Mouse (Mus musculus) spleen, adult 12 weeks (tissue): Measurements from ENCODE around the gene Nbea.

Experiments used
- DNase-seq: peaks from one replicate; pipeline ENCODE4 v3.0.0; 2022; ENCODE audit warnings: low spot score

The Nbea gene

DNA sequence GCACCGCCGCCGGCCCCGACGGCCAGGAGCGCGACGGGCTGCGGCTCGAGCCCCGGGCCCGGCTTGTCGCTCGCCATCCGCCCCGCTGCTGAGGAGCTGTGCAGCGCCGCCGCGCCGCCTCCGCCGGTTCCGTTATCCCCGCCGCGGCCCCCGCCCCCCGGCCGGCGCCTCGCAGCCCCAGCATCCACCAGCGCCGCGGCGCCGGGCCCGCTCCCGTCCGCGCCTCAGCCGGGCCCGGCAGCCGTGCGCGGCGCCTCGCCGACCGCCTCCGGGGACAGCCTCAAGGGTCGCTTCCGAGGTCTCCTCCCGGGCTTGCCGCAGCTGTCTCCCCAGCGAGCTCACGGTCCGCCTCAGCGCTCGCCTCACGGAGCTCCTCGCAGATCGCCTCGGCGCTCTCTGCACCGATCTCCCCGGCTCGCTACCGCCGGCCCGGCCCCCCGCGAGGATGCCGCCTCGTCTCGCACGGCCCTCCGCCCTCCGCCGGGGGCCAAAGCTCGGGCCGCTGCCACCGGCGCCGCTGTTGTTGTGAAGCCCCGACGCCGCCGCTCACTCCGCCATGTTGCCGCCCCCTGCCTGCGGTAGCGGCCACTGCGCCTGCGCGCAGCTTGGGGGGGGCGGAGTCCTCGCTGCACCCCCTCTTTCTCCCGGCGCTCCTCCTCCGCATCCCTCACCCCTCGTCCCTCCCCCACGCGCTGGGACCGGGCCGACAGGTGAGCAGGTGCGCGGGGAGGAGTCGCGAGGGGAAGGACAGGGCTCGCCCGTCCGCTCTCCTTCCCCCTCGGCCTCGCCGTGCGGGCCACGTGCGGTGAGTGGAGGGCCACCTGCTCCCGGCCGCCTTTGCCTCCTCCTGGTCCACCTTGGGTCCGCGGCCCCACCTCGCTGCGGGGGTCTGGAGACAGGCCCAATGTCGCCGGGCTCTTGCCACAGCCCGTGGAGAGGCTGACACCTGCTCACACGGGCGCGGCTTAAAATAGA, at the start of gene Nbea:
Gene Nbea (minus strand): TSS at position 543 of the 975 bp plus-strand sequence.
- no peak for DNase-seq

DNA sequence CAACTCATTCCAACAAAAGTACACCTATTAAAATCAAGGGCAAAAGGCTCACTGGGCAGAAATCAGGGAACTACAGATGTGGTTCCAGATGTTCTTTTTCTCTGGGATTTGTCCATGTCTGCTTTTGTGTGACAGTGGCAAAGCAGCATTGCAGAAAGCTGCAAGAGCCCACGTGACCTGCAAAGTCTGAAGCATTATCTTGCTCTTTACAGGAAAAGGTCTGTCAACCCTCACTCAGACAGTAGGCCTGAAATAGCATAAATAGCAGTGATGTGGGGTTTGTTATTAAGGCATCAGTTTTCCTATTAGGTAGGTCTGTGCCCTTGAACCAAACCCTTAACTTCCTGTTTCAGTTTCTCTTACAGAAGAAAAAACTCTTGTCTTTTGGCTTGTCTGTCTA, 45.8 kb upstream of the Nbea start:
- no peak for DNase-seq

DNA sequence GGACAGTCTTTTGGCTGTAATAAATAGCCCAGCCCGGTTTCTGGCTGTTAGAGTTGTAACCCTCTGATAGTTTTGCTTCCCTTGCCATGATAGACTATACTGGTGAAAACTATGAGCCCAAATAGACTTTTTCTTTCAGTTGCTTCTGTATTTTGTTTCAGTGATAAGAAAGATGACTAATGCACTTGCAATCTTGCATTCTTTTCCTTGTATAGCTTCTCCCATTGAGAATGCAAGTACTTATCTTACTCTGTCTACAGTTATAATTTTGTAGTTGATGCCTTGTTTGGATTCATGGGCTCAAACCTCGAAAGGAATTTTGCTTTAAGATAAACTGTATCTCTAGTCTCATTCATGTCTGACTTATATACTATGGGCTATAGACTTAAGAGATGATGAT, 32.5 kb upstream of the Nbea start:
- no peak for DNase-seq

DNA sequence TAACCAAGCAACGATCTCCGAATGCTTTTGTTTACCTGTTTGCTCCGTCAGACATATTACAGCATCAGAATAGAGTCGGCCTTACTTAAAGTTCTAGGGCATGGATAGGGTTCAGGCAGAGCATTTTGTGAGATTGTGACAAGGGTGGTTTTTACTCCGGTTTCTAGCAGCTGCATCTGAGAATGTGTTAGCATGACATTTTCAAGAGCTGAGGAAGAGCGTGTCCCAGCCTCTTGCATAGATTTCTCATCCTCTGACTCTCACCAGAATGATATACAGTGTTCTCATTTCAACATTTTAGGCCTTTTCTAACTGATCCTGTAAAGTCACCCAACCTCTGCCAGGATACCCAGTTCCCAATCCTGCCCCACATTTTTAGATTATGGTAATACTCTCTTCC, 20.5 kb upstream of the Nbea start:
- DNase-seq, result no peak

DNA sequence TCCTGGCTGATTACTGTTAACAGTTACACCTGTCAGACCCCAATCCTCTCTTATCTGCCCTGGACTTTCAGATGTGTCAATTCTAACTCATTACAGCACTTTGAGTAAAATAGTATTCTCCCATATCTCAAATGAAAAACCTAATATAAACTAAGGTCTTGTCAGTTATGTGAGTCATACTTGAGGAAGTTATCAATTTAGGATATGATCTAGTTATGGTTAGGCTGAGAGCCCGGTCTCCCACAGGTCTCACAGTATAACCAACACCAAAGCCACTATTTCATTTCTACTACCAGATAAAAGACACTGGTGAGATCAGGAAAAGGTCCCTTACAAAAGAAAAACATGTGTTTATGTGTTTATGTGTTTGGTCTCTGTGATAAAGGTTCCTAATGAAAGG, 4.7 kb upstream of the Nbea start:
- no peak for DNase-seq

DNA sequence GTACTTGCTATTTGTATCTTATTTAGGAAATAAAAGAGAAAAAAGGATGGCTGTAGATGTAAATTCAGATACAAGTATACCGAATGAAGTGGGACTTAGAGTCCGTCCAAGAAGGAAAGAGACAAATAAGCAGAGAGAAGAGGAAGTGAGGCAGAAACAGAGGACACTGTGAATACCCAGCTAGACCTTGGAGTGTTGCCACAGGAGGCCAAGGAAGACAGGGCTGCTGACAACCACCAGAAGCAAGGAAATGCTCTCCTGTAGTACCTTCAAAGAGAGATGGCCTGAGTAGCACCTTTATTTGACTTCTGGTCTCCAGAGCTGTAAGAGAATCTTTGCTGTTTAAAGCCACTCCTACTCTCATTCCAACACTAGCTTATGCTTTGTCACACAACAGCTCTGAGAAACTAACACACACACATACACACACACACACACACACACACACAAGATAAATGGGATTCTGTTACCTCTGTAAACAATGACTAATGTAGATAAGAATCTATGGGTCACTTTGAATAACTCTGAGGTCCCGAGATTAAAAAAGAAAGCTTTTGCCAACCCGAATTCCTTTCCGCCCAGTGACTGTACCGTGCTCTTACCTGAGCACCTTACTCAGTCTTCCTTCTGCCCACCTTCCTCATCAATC, 3.8 kb upstream of the Nbea start:
- DNase-seq, result no peak

DNA sequence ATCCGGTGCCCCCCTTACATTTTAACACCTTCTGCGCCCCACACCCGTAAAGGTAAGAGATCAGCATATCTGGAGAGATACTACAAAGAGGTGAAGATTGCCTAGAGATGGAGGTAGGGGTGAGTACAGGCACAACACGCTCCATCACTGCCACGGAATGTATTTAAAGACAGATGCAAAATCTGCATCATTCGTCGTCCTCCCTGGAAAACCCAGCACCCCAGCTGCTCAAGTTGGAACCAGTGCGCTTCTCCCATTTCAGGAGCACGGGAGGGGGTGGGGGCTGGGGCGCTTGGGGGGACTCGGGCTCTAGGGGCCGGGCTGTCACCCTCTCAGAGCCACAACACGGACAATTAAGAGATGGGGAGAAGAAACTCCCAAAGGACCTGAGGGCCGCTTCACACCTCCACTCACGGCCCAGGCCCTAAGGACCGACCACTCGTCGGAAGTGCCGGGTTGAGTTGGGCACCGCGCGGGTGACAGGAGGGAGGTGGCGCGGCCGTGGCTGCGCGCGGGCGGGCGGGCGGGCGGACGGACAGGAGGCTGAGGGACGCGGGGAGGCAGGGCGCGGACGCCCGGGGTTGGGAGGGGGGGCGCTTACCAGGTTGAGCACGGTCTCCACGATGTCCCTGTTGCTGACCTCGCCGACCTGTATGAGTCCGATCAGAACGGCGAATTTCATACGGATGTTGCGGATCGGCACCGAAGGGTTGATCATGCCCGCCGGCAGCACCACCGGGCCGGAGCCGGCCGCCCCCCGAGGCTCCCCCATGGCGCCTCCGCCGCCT, 936 bp downstream of the Nbea start:
- no peak for DNase-seq

DNA sequence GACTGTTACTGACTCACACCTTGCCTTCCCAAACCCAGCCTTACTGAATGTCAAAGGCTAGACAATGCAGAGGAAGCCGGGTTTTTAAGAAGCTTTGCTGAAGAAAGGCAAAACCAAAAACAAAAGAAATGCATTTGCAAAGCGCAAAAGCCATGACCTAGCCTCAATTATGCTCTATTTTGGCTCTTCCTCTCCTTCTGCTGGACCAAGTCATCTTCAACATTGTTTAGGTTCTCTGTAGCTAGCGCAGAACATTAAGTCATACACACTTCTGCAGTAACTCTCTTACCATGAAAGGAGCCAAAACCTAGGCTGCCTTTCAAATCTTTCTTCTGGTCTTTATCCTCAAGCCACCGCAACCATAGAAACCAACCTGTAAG, 1.5 kb downstream of the Nbea start:
- DNase-seq, result no peak

DNA sequence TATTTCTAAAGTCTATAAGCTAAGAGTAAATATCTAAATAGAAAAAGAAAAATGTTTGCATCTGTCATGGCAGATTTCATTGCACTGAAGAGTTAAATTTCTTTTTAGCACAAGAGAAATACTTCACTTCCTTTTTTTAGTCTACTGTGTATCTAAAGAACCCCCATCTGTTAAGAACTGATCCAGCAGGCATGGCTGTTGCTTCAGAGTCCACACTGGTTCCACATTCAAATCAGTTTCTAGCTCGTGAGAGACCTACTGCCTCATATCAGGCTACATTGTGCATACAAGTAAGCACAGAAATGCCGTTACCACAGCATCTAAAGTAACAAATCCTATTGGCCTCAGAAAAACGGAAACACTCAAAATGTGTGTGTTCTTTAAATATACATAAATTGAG, 2.5 kb downstream of the Nbea start:
- no peak for DNase-seq

DNA sequence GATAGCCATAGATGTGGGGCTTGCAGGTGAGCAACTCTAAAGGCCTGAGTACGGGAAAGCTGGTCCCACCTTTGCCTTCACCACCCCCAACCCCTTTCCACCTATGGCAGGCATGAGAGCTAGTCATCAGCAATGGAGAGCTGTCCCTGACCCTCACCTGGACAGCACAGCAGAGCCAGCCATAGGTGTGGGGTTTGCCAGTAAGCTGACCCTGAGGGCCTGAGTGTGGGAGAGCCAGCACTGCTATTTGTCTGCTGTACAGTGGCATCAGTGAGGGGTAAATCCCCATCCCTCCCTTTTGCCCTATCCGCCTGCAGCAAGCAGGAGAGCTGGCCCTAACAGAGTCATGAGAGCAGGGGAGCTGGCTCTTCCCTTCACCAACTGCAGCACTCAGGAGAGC, 25.6 kb downstream of the Nbea start:
- no peak for DNase-seq

DNA sequence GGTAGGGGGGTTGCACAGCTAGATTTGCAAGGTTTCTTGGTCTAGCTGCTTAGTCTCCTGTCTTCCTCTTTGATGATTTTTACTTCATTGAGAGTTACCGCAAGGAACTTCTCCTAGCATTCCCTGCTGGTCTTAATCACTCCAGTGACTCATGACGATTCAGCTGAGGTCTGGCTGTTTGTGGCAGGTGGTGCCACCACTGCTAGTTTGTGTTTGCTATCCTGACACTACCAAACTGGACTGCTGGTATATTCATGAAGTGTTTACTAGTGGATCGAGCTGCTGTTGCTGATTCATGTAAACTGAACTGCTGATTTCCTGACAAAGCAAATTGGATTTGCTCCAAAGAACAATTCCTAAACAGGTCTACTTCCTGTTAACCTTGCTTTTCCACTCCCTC, 56.8 kb downstream of the Nbea start:
- no peak for DNase-seq

DNA sequence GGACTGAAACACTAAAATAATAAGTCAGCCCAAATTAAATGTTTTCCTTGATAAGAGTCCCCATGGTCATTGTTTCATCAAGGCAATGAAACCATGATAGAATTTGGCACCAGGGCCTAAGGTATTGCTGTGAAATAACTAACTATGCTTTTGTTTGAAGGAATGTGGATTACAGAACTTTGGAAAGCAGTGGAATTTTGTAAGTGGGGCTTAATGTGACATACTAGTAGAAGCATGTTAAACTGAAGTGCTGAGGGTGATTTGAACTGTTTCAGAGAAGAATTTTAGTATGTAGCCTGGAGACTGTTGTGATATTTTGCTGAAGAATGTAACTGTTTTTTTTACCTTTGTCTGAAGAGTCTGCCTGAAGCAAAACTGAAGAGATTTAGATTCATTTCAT, 66.9 kb downstream of the Nbea start:
- no peak for DNase-seq

DNA sequence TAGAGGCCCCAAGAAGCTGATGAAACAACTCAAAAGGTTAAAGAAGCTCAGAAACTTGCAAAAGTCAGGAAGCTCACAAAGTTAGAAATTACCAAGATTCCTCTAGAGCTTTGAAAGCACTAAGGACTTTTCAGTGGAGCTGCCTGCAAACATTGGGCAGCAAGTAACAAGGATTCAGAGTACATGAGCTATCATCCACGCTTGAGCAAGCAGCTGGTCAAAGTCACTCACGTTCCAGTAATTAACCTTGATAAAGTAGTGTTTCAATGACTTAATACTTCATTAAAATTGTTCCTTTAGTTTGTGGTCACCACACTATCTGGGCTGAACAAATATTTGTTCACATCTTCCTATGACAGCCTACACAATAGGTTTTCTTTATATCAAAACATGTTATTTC, 75.4 kb downstream of the Nbea start:
- DNase-seq, result no peak

DNA sequence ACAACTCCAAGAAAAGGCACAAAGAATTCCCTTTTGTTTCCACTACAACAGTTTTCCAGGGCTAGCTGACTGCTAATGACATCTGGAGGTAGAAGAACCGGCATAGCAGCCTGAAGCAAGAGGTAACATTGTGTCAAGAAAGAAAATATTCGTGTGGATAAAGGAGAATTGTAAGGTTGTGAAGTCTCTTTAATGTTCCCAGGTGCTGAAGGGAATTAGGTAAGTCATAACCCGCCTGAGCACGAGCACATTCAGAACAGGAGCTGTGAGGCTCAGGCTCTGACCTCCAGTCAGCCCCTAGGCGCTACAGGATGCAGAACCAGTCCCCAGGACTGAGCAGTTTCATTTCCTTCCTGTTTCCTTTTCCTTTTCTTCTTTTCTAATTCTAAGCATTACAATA, 86.4 kb downstream of the Nbea start:
- DNase-seq, result no peak

DNA sequence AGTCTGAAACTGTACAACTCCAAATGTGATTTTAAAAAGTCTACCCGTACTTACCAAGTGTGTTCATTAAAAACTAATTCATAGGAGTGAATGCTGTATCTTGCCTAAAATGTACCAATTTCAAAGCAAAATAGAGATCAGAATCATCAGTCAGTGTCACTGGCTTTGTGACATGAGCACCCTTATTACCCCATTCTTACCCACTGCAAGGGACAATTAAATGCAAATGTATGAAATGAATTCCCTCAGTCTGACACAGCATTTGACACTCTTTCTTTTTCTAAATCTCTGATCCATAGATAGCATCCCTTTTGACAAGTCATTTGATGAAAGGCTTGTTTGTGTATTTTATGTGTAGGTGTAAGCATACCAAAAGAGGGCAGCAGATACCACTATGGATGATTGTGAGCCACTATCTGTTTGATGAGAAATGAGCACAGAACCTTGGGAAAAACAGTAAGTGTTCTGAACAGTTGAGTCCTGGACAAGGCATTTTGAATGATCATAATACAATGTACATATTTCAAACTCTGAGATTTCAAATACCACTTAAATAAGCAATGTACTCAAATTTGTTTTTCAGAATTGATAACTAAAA, 104.4 kb downstream of the Nbea start:
- DNase-seq, result no peak

DNA sequence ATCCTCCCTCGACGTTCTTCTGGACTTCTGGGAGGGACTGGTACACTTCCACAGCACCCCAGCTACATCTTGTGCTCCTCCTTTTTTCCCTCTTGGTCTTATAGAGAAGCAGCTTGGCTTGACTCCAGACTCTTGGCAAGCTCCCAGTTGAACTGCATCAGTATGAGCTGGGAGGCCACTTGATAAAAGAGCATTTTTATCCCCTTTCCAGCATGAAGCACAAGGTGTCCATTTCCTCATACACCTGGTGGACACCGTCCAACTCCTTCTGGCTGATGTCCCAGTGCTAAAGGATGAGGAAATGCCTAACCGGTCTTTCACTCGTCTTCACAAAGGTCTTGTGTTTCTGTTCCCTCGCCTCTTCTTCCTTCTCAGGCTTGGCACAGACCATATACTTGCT, 115.7 kb downstream of the Nbea start:
- DNase-seq, result no peak

DNA sequence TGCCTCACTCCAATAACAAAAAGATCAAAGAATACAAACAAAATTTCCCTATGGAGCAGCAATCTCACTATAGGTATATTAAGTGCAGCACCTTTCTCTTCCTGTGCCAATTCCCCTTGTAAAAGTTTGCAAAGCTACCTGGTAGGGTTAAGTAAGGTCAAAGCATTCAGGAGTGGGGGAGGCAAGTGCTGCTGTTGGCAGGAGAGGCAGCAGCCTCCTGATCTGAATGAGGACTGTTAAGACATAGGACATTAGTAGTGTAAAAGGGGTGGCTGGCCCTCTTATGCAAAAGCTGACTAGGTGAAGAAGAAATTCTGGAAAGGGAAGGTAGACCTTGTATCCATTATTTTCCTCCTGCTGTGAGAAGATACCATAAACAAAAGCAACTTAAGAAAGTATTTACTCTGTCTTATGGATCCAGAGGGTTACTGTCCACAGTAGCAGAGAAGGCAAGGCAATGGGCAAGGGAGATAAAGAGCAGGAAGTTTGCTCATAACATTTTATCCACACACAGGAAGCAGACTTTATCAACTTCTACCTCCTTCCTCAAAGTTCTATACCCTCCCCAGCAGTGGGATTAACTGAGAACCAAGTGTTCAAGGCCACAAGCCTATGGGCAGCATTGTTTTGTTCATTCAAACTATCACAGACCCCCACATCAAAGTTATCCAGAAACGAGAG, 117.0 kb downstream of the Nbea start:
- DNase-seq, result no peak

DNA sequence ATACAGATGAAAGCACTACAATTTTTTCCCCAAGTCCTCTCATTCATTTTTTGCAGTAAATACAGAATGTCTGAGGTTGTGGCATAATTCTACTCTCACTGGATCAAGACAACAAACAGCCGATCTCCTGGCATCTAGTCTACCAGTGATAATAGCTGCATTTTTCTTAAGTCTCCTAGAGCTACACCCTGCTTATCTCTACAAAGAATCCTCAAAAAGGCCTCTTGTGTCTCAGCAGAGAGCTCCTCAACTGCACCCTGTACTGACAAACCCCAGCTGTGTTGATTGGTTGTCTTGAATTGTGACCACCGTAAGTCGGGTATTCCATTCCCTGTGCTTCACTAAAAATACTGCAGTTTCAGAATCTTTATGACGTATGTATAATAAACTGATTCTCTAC, 118.3 kb downstream of the Nbea start:
- no peak for DNase-seq

DNA sequence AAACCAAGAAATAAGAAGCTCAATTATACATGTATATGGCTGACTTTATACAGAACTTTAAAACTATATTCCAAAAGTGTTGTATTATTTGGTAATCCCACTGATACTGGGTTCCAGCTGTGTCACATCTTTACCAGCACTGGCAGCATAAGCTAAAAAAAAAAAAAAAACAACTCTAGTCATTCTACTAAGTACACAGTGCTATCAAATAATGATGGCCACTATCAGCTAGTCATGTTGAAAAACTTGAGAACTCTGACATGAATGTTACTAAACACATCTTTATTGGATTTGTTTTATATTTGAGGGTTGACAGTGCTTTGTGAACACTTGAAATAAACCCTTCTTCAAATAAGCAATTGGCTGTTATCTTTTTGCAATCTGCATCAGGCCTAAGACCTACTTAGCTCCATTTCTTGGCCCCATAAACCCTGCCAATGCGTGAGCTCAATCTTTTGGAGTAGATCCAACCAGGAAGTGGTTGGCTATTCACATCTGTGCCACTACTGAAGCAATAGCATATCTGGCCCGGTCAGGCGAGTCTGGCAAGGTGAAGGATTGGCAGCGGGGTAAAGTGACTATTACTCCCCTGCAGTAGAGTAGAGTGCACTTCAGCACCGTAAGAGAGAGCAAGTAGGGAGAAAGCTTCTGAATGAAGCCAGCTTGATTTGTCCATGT, 137.7 kb downstream of the Nbea start:
- no peak for DNase-seq

DNA sequence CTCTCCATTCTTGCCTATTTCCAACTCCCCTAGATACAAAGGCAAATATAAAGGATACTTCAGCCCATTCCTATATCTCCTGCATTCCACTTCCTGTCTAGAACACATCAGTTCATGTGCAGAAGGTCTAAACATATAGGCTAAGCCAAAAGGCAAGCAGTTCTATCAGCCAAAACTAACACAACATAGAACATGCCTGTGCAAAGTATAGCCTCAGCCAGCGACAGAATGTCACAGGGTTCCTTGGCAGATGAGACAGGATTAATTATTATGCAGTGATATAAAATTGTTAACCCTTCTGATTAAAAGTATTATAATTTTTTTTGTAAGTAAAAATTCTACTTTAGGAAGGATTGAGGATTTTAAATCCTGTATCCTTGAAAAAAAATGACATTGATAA, 140.4 kb downstream of the Nbea start:
- no peak for DNase-seq

DNA sequence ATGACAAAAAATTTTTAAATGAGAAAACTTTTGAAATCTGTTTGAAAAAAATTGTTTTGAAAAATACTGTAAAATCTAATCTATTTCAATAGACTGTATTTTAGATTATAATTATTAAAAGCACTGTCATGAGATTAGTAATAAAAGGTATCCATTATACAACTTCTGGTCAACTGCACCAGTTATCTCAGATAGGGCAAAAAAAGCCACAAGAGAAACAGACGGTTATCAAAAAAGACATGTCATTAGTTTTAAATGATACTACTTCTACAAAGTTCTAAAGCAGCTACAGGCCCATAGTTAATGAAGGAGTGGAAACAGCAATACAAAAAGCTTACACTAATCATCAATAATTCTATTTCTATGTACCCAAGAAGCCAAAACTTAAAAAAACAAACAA, 144.0 kb downstream of the Nbea start:
- DNase-seq, result no peak
